Mouse (Mus musculus) lung, adult 10 weeks (tissue): Measurements from ENCODE around the gene Npm3. TPM values are rescaled to one million over a fixed set of nuclear protein-coding genes. Genes with fewer than 3 reads are reported as not detected.

ENCODE experiments used
- polyA plus RNA-seq: library from polyadenylated mRNA; stranded (reverse); fragments of 350-450 nt; fragmentation: Illumina TruSeq; extraction: RNeasy Lipid Tissue Mini Kit (QIAGEN cat#74804); gene quantifications from one replicate; pipeline ENCODE4 v1.2.3, GENCODE M21; 2014; ENCODE audit warnings: low read depth, low replicate concordance; ENCODE audit not compliant: insufficient read depth

Npm3 gene
- 47.9 TPM for polyA plus RNA-seq

DNA sequence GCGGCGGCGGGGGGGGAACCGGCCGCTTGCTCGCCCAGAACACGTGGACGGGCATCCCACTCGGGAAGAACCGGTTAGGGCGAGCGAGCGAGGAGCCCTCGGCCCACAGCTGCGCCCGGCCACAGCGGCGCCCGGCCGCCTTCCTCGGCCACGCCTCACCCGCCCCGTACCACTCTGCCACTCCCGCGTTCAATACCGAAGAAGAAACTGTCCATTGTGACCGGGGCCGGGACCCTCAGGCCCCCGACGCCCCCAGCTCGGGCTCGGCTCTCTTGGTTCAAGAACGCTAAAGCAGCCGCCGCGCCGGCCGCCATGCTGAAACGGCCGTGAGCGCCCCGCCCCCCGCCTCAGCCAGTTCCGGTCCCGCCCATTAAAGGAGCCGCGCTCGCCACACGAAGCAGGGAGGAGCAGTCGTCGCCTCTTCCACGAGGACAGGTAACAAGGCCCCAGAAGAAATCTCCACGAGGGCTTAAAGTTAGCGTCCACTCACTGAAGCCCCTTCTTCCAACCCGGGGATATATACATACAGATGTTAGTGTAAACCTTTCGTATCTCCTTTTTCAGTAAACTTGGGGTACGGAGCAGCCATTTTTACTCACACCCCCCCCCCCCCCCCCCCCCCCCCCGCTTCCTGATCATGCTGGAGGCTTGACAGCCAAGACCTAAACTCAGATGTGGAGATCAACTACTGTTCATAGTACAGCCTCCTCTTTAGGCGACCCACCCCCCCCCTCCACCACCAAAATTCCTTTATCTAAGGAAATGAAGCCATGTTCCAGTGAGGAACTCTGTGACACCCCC, at the start of gene Npm3:
Gene Npm3, minus strand, starts transcription at position 349 of the 801 bp plus-strand sequence.

DNA sequence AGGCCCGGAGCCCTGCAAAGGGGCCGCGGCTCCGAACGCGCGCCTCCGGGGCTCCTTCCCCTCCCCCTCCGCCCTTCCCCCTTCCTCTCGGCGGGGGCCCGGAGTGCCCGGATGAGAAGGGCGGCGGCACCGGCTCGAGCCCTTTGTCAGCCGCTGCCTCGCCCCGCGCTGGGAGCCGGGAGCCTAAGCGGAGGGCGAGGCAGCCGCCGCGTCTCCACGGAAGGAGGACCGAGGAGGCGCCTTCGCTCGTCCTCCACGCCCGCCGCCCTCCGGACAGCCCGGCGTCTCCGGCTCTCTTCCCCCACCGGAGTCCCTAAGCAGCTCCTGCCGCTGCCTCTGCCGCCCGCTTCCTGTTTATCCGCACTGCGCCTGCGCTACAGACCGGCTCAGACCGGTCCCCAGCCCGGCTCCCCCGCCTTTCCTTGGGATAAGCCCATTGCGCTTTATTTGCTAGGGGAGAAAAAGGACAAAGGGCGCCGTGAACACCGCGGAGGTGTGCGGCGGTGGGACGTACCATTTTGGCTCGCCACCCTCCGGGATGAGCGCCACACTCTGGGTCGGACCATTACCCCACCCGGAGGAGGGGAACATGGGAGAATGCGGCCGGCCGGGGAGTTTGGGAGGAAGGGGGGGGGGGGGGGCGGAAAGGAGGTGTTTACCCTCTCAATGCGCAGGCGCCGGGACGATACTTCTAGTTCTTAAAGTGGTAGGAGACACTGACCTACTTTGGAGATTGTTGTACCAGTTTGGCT, 34.0 kb upstream of the Npm3 start, which contains the start of gene Mgea5:
Gene Mgea5, minus strand, starts transcription at position 657 of the 752 bp plus-strand sequence.

DNA sequence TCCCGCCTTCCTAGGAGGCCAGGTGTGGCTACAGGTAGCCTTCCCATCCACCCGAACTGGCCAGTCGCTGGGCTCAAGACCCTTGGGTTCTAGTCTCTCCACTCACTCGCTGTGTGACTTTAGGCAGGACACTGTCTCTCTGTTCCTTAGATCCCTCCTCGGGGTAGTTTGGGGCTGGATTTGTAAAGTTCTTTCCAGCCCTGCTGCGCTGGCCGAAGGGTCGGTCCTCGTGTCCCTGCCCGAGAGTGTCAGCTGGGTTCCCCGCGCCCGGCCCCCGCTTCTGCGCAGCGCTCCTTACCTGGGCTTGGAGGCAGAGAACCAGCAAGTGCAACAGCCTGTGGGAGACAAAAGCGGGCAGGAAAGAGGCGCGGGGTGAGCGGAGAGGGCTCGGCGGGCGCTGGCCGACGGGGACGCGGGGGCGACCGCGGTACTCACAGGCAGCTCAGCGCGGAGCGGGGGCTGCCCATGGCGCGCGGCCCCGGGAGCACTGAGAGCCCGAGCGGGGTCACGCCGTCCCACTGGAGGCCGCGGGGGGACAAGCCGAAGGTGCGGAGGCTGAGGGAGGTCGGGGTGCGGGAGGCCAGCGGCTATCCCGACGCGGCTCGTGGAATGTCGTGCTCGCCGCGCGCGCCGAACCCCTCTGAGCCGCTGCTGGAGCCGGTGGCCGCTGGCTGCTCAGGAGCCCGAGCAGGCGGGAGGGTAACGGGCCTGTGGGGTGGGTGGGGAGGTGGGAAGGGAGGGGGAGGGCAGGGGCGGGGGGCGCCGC, 7.0 kb downstream of the Npm3 start, which contains the start of gene Fgf8:
Gene Fgf8, minus strand, starts transcription at position 698 of the 766 bp plus-strand sequence.

Other genes starting within 250 kb of the Npm3 start
- 8.5 TPM for gene Poll, start 189.1 kb downstream of the Npm3 start, polyA plus RNA-seq
- 44.2 TPM for gene Gm17018, start 189.0 kb downstream of the Npm3 start, polyA plus RNA-seq
- 19.4 TPM for gene Fbxw4, start 89.3 kb downstream of the Npm3 start, polyA plus RNA-seq
- not detected for gene Fgf8, start 6.7 kb downstream of the Npm3 start, polyA plus RNA-seq
- gene Mgea5, start 34.2 kb upstream of the Npm3 start, polyA plus RNA-seq, result 36.2 TPM
- 0.71 TPM for gene Kcnip2, start 66.5 kb upstream of the Npm3 start, polyA plus RNA-seq
- gene Armh3, start 248.9 kb upstream of the Npm3 start, polyA plus RNA-seq, result 5.6 TPM